Mouse (Mus musculus) bone marrow, adult 2 months (tissue): ENCODE results near the gene Dpf1.

ENCODE experiments used
- CTCF ChIP-seq: fragments of 200-500 bp; IDR thresholded peaks from 2 replicates; pipeline ENCODE4 v1.5.1; 2011; ENCODE audit warnings: low read length, control low read depth; ENCODE audit not compliant: control insufficient read depth, insufficient read depth
- POLR2A ChIP-seq: fragments of 200-500 bp; IDR thresholded peaks from 2 replicates; pipeline ENCODE4 v1.6.1; 2011; ENCODE audit warnings: low read depth, mild to moderate bottlenecking, control low read depth, low read length, borderline replicate concordance; ENCODE audit not compliant: control insufficient read depth

DNA sequence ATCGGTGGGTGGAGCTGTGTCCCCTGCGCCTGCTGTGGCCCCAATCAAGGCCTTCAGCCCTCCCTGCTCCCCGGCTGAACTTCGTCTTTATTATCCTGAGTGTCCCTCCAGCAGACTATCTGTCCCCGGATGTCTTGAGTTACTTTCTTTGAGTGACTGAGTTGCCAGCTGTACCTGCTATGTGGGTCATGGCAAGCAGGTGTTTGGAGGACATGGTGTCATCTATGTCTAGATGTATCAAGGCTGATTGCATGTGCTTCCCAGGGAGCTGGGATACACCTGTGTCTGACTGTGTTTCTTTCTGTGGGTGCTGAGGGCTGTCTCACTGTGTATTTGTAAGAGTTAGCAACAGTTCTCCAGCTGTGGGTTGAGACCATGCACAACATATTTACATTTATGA lies 6.0 kb downstream of the Dpf1 start:
- TF ChIP-seq CTCF (no peak), POLR2A (no peak)
